Mouse (Mus musculus): Measurements from ENCODE around the gene Insyn1. TPM values are rescaled to one million over a fixed set of nuclear protein-coding genes. Genes with fewer than 3 reads are reported as not detected.
A peak's percentile ranks its signal among the peaks of the same experiment; 100 is the strongest.

Gene Insyn1
- polyA plus RNA-seq, 1 experiment from 2014 or later: 7.9 TPM

DNA sequence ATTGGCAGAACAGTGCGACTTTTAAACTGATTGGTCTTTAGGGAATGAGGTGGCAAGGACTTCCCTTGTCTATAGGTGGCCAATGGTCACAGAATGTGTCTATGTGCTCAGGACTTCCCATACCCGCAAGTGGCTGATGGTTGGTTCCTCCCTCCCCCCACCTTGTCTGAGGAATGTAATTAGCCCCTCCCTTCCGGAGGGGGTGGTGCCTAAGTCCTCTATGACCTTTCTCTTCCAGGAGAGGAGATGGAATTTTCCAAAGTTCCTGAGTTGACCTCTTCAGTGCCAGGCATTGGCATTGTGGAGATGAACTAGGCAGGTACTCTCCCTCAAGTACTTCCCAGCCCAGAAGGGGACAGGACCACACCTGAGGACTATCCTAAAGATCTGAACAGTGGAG lies 33.5 kb upstream of the Insyn1 start:
- Histone ChIP-seq H3K4me1 (replicated peaks) (peaks cover 41% of the 10 kb centered on the region), H3K27ac (replicated peaks) (peak overlapping the region; percentile 69; the same call in 1 of the 2 replicates), H3K9me3 (no peaks in the 10 kb centered on the region), H3K9ac (no peak overlapping the region), H3K4me2 (no peak overlapping the region), H3K4me3 (no peak overlapping the region), H3K27me3 (no peaks in the 10 kb centered on the region), H3K36me3 (no peaks in the 10 kb centered on the region)
- 37% methylated on average over 3 of the region's 3 CpGs for WGBS
- no peak for ATAC-seq (ENCODE audit: low read depth)

DNA sequence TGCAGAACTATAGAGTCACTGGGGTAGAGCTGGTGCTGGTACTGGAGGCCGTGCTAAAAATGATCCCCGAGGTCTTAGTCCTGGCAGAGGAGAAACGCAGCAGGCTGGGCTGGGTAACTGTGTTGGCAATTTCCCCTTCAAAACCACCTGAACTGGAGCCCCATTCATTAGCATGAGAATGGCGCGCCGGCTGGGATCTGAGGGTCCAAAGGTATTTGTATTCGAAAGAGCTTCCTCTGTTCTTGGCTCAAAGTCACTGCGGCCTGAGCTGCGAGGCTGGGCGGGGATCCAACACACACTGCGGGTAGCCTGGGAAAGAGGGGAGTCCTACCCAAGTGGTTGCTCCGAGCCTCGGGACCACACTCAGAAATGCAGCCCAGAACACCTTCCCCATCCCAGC lies 32.6 kb upstream of the Insyn1 start:
- Histone ChIP-seq H3K27me3 (no peaks in the 10 kb centered on the region), H3K36me3 (no peaks in the 10 kb centered on the region), H3K9me3 (no peaks in the 10 kb centered on the region), H3K4me3 (no peak overlapping the region), H3K4me1 (replicated peaks) (peaks cover 39% of the 10 kb centered on the region), H3K4me2 (no peak overlapping the region), H3K9ac (no peak overlapping the region), H3K27ac (replicated peaks) (peak overlapping the region; percentile 69)
- WGBS: 4% methylated on average over 13 of the region's 13 CpGs
- peak; percentile 68 for ATAC-seq (ENCODE audit: low read depth)

DNA sequence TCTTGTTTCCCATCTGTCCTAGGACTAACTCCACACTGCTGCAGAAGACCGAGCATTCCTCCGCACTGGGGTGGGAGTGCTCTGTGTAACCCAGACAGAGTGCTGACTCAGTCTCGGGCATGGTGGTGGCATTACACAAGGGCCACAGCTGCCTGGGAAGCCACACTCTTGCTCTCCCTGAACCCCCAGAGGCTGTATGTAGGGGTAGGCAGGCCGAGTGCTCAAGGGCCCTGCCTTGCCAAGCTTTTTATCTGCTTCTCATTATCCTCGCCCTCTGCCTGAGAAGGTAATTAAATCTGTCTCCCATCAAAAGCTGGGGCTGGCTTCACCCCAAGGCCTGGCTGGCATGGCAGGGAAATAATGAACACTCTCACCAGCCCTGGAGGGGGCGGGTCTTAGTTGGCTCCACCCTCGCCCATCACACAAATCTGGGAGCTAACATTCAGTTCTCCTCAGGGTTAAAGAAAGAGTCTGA lies 30.9 kb upstream of the Insyn1 start:
- Histone ChIP-seq H3K27ac (replicated peaks) (peak overlapping the region; percentile 72), H3K4me2 (no peak overlapping the region), H3K27me3 (no peaks in the 10 kb centered on the region), H3K36me3 (no peaks in the 10 kb centered on the region), H3K4me1 (replicated peaks) (peaks cover 39% of the 10 kb centered on the region), H3K4me3 (no peak overlapping the region), H3K9ac (no peak overlapping the region), H3K9me3 (no peaks in the 10 kb centered on the region)
- peak; percentile 81 for ATAC-seq (ENCODE audit: low read depth)
- WGBS: 38% methylated on average over 7 of the region's 7 CpGs

DNA sequence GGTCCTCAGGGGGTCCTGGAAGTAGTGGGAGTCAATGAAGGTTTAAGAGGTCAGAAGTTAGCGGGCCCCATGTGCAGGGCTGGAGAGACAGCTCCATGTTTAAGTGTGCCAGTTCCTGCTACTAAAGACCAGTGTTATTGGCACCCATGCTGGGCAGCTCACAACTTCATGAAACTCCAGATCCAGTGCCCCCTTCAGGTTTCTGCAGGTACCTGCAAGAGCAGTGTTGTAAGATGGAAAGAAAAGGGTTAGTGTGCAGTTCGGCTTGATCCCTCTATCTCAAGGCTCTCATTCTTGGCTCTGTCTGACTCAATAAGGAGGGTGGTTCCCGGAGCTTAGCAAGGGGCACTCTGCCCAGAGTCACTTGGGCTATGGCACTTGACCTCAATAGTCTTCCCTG lies 30.1 kb upstream of the Insyn1 start:
- Histone ChIP-seq H3K9me3 (no peaks in the 10 kb centered on the region), H3K27me3 (no peaks in the 10 kb centered on the region), H3K4me1 (replicated peaks) (peaks cover 39% of the 10 kb centered on the region), H3K36me3 (no peaks in the 10 kb centered on the region), H3K27ac (replicated peaks) (peak overlapping the region; percentile 72; the same call in 1 of the 2 replicates), H3K4me2 (no peak overlapping the region), H3K9ac (no peak overlapping the region), H3K4me3 (no peak overlapping the region)
- no peak for ATAC-seq (ENCODE audit: low read depth)
- WGBS: 93% methylated on average over 3 of the region's 3 CpGs

DNA sequence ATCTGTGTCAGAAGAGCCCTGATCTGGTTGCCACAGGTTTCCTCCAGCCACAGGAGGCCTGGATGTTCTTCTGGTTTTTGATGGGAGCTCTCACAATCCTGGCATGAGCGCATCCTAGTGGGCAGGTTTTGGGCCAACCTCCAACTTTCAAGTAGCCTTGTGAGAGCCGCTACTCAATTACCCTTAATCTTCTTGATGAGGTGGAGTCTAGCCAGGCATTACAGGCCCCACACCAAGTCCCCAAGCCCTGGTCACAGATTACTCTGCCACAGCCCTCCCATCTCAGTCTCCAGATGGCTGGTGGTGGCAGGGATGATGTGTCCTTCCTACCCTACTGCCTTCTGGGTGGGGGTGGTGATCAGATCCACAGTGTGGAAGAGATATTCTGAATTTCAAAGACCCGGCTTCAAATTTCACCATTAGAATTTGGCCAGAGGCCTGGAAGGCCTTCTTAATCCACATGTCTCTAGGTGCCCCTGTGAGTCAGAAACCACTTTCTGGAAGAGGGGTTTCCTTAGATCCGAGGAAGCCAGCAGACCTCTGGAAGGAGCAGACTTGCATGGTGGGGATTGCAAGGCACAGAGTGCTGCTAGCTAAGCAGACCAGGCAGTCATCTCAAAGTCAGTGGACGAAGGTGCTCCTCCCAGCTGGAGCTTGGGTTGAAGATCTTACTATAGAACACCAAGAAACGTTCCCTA lies 29.4 kb upstream of the Insyn1 start:
- 90% methylated on average over 6 of the region's 6 CpGs for WGBS
- Histone ChIP-seq H3K4me2 (no peak overlapping the region), H3K27me3 (no peaks in the 10 kb centered on the region), H3K27ac (replicated peaks) (no peak overlapping the region), H3K9ac (no peak overlapping the region), H3K4me1 (replicated peaks) (peaks cover 39% of the 10 kb centered on the region), H3K36me3 (no peaks in the 10 kb centered on the region), H3K9me3 (no peaks in the 10 kb centered on the region), H3K4me3 (no peak overlapping the region)
- ATAC-seq (ENCODE audit: low read depth): no peak

DNA sequence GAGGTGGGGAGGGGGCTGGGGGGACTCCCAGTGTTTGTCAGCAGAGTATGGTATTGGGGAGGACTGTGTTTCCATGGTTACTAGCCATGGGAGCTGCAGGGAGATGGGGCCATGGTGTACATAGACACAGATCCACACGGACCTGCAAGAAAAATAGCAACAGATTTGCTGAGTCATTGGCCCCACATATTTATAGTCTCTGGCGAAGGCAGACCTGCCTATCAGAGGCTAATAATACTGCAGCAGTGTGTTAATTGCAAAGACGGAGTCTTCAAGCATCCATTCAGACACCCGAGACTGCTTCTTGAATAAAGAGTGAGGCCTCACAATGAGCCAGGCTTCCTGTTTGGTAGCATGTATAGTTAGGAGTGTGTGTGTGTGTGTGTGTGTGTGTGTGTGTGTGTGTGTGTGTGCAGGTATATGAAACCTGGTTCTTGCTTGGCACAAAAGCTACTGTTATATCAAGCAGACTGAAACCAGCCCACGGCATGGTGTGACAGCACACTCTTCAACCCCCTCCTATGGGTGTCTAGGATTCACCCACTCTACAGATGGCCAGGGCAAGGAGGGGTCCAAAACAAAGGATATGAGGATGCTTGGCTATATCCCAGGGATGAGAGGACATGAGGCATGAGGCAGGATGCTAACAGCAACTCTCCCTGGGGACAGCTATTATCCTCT lies 20.9 kb upstream of the Insyn1 start:
- no peaks in the 10 kb centered on the region for H3K9me3 ChIP-seq
- ATAC-seq (ENCODE audit: low read depth): peak; percentile 47
- WGBS: 61% methylated on average over 5 of the region's 5 CpGs
- H3K4me3 ChIP-seq: no peak overlapping the region
- H3K4me1 ChIP-seq (replicated peaks): peaks cover 14% of the 10 kb centered on the region
- no peak overlapping the region for H3K27ac ChIP-seq (replicated peaks)
- no peak overlapping the region for H3K9ac ChIP-seq
- no peak overlapping the region for H3K4me2 ChIP-seq
- H3K36me3 ChIP-seq: no peaks in the 10 kb centered on the region
- H3K27me3 ChIP-seq: no peaks in the 10 kb centered on the region

DNA sequence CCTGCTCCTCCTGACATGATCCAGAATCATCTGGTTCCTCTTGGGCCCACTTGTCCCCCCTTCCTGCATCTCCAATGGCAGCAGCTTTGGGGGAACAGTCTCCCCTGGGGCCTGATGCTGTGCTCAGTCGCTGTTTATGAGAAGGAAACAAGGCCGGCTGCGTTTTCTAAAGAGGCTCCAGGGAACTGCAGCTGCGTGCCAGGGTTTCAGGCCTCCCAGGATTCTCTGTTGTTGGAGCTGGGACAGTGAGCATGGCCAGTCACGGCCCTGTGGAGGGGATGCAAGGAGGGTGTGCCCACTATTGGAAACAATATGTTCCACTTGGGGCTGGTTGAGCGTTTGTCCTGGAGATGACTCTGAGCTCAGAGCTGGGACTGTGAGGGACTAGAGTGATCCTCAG lies 17.9 kb upstream of the Insyn1 start:
- H3K4me2 ChIP-seq: no peak overlapping the region
- H3K36me3 ChIP-seq: no peaks in the 10 kb centered on the region
- no peaks in the 10 kb centered on the region for H3K9me3 ChIP-seq
- 25% methylated on average over 6 of the region's 6 CpGs for WGBS
- ATAC-seq (ENCODE audit: low read depth): no peak
- peaks cover 22% of the 10 kb centered on the region for H3K4me1 ChIP-seq (replicated peaks)
- H3K27ac ChIP-seq (replicated peaks): no peak overlapping the region
- no peak overlapping the region for H3K9ac ChIP-seq
- no peak overlapping the region for H3K4me3 ChIP-seq
- no peaks in the 10 kb centered on the region for H3K27me3 ChIP-seq

DNA sequence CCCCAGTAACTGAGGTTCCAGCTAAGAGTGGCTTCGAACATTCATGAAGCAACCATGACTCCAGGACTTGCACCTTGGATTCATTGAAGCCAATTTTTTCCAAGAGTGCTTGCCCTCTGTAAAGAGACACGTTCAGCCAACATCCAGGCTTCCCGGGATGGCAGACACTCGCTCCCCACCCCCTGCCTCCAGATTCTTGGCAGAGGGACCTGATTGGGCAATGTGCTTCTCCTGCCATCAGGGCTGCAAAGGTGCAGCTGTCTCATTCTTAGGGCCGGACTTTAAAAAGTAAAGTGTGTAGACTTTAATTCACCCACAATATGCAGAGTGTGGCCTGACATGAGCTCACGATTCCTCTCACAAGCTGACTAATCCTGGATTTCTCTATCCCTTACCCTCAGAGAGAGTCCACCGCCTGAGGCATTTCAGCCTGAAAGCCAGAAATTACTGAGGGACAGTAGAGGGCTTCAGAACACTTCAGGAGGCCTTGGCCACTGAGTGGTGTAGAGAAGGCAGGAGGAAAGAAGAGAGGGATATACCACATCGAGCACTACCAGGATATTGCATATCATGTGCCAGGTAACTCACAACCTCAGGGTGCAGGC lies 15.1 kb upstream of the Insyn1 start:
- Histone ChIP-seq H3K4me3 (no peak overlapping the region), H3K27me3 (peaks cover 3% of the 10 kb centered on the region; the same call in 1 of the 2 replicates), H3K4me1 (replicated peaks) (peaks cover 17% of the 10 kb centered on the region), H3K27ac (replicated peaks) (no peak overlapping the region), H3K4me2 (no peak overlapping the region), H3K9me3 (no peaks in the 10 kb centered on the region), H3K36me3 (no peaks in the 10 kb centered on the region), H3K9ac (no peak overlapping the region)
- ATAC-seq (ENCODE audit: low read depth): no peak
- 80% methylated on average over 8 of the region's 8 CpGs for WGBS

DNA sequence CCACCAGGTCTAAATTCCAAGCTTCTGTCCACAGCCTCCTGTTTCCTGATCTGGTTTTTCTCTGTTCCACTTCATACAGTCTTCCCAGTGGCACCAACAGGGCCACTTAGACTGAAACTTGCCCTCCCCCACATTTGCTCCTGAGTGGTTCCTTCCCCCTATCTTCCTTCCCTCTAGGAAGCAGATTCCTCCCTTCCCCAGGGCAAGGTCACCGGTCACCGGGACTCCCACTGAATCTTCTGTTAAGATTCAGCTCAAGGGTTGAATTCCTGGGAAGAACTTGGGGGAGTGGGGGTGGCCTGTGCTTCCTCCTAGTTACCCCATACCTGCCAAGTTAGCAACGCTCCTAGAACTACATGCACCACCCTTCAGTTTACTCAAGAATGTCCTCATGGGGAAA lies 1.3 kb upstream of the Insyn1 start:
- Histone ChIP-seq H3K4me2 (peak overlapping the region; percentile 73), H3K27me3 (peaks cover 45% of the 10 kb centered on the region), H3K4me3 (no peak overlapping the region), H3K9ac (no peak overlapping the region), H3K9me3 (no peaks in the 10 kb centered on the region), H3K4me1 (replicated peaks) (peaks cover 32% of the 10 kb centered on the region), H3K27ac (replicated peaks) (no peak overlapping the region), H3K36me3 (peaks cover 9% of the 10 kb centered on the region; the same call in 1 of the 2 replicates)
- 25% methylated on average over 3 of the region's 3 CpGs for WGBS
- no peak for ATAC-seq (ENCODE audit: low read depth)

DNA sequence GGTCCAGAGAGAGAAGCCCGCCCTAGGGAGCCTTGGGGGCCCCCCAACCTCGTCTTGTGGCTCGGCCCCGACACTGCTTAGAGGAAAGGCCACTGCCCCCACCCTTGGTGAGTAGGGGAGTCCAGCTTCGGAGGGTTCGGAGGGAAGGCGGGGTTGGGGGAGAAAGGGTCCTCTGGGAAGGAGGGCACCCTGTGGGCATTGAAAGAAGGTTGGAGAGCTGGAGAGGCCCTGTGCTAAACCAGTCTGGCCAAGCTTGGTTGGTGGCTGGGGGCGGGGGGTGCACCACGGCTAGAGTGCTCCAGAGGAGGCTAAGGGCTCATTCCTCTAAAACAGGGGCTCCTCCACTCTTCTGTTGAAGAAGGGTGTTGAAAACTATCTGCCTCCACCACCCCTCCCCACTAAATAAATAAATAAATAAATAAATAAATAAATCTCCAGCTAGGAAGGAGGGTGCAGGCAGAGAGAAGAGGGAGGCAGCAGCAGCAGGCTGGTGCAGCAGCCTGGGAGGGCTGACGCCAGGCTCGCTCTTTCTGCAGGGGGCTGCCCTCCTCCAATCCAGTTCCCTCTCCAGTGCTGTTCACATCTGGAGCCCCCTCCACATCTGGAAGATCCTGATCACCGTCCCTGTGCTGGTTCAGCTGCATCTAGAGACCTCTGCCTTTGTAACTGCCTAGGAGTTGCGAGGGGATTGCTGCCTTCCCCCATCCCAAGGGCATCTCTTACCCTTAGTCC lies 896 bp downstream of the Insyn1 start:
- peak overlapping the region; percentile 96 for H3K9ac ChIP-seq
- 1% methylated on average over 13 of the region's 13 CpGs for WGBS
- peaks cover 42% of the 10 kb centered on the region for H3K27me3 ChIP-seq
- H3K9me3 ChIP-seq: no peaks in the 10 kb centered on the region
- peaks cover 43% of the 10 kb centered on the region for H3K4me1 ChIP-seq (replicated peaks)
- peak; percentile 57 for ATAC-seq (ENCODE audit: low read depth)
- H3K36me3 ChIP-seq: peaks cover 19% of the 10 kb centered on the region; the same call in 1 of the 2 replicates
- peak overlapping the region; percentile 60 for H3K4me3 ChIP-seq
- peak overlapping the region; percentile 93 for H3K27ac ChIP-seq (replicated peaks)
- peak overlapping the region; percentile 73 for H3K4me2 ChIP-seq

DNA sequence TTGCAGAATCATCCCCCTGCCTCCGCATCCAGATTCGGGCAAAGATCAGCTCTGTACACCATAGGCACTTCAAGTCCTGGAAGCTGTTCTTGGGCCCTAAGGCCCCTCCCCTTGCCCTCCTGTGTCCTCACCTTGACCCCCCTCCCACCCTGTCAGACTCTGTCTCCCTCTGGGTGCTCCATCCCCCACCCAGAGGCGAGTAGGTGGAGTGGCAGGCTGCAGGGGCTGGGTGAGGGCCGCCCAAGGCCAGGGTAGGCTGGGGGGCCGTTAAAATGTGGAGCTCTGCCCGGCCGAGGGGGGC lies 1.4 kb downstream of the Insyn1 start:
- 9% methylated on average over 7 of the region's 7 CpGs for WGBS
- Histone ChIP-seq H3K4me3 (peak overlapping the region; percentile 60), H3K27me3 (peaks cover 41% of the 10 kb centered on the region), H3K4me1 (replicated peaks) (peaks cover 48% of the 10 kb centered on the region), H3K36me3 (peaks cover 21% of the 10 kb centered on the region; the same call in 1 of the 2 replicates), H3K9me3 (no peaks in the 10 kb centered on the region), H3K9ac (peak overlapping the region; percentile 96), H3K4me2 (peak overlapping the region; percentile 73), H3K27ac (replicated peaks) (peak overlapping the region; percentile 13; the same call in 1 of the 2 replicates)
- peak; percentile 20; the same call in 1 of the 2 replicates for ATAC-seq (ENCODE audit: low read depth)

DNA sequence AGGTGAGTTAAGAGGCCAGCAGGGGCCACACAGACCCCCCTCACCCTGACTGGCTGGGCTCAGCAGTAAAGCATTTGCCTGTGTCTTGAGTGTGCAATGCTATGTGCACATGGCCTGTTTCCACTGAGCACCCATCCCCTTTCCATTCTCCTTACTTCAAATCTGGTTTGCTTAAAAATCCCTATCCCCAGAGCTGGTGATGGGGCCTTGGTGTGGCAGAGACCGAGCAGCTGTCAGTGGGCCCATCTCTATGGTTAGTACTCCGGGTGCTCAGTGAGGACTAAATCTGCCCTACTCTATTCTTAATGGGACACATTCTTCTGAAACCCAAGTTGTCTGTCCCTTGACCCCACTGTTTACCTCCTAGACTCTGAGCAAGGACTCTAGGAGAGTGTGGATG lies 2.0 kb downstream of the Insyn1 start:
- no peaks in the 10 kb centered on the region for H3K9me3 ChIP-seq
- H3K36me3 ChIP-seq: peaks cover 23% of the 10 kb centered on the region; the same call in 1 of the 2 replicates
- peaks cover 54% of the 10 kb centered on the region for H3K4me1 ChIP-seq (replicated peaks)
- WGBS: 78% methylated on average over 2 of the region's 2 CpGs
- H3K4me3 ChIP-seq: peak overlapping the region; percentile 60
- 0 out of 2 replicates have a peak overlapping the region, but pooled peaks have one; percentile 13 for H3K27ac ChIP-seq (replicated peaks)
- no peak for ATAC-seq (ENCODE audit: low read depth)
- peaks cover 36% of the 10 kb centered on the region for H3K27me3 ChIP-seq
- H3K9ac ChIP-seq: peak overlapping the region; percentile 96
- peak overlapping the region; percentile 73 for H3K4me2 ChIP-seq
